Mouse (Mus musculus): Measurements from ENCODE around the gene Pkp3. TPM values are rescaled to one million over a fixed set of nuclear protein-coding genes. Genes with fewer than 3 reads are reported as not detected.

The Pkp3 gene
- total and polyA plus RNA-seq, 3 experiments = not detected

DNA sequence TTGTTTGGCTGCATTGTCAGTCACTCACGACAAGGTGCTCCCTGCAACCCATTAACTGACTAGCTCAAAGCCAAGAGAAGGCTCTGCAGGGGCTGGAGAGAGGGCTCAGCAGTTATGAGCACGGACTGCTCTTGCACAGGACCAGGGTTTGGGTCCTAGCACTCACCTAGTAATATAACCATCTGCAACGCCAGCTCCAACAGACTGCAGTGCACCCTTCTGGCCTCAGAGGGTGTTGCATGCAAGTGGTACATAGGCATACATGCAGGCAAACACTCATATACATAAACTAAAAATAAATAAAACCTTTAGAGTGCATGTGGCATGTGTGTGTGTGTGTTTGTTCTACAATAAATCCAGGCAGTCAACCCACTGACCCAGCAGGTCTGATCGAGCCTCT, 22.2 kb upstream of the Pkp3 start:
- Histone ChIP-seq H3K9ac (ENCODE audit: control insufficient read depth, low read depth, low read length, poor library complexity, severe bottlenecking) (no peak overlapping the region), H3K4me1 (ENCODE audit: control insufficient read depth in 1 of 2, insufficient read depth in 2 of 2, low read length in 2 of 2) (no peaks in the 10 kb centered on the region), H3K27me3 (ENCODE audit: control insufficient read depth in 1 of 2, insufficient read depth in 2 of 2, low read length in 2 of 2) (peaks cover 7 to 11% of the 10 kb centered on the region in 2 experiments), H3K9me3 (replicated peaks; ENCODE audit: insufficient read depth, low read length) (no peaks in the 10 kb centered on the region), H3K27ac (ENCODE audit: control insufficient read depth, low read depth, low read length) (no peak overlapping the region), H3K79me2 (ENCODE audit: control insufficient read depth, insufficient read depth, low read length, poor library complexity) (no peaks in the 10 kb centered on the region), H3K36me3 (ENCODE audit: control insufficient read depth in 1 of 2, insufficient read depth in 2 of 2, low read length in 2 of 2) (no peaks in the 10 kb centered on the region), H3K4me3 (ENCODE audit: control insufficient read depth in 1 of 2, insufficient read depth in 1 of 2, low read depth in 2 of 2, low read length in 2 of 2) (no peak overlapping the region)
- no peak for DNase-seq (ENCODE audit: low read depth, low spot score)
- TF ChIP-seq SMC3 (IDR thresholded peaks at IDR 0.05; ENCODE audit: low read depth, low read length) = peak; percentile 30; the same call in 1 of the 2 replicates
- TF ChIP-seq ZMIZ1 (IDR thresholded peaks at IDR 0.05; ENCODE audit: low read depth, low read length) = no peak
- TF ChIP-seq MAZ (IDR thresholded peaks at IDR 0.05; ENCODE audit: low read depth, low read length) = no peak
- TF ChIP-seq RAD21 (IDR thresholded peaks at IDR 0.05; ENCODE audit: low read depth, low read length) = peak; percentile 29
- no peak for TF ChIP-seq SIN3A (IDR thresholded peaks at IDR 0.05; ENCODE audit: low read length)
- TF ChIP-seq USF2 (IDR thresholded peaks at IDR 0.05; ENCODE audit: borderline replicate concordance in 1 of 2, insufficient read depth in 1 of 2, low read depth in 1 of 2, low read length in 2 of 2) = no peak
- TF ChIP-seq ZNF384 (IDR thresholded peaks at IDR 0.05; ENCODE audit: low read depth, low read length) = no peak
- TF ChIP-seq CHD2 (IDR thresholded peaks at IDR 0.05; ENCODE audit: low read length) = no peak
- peak; percentile 26 to 46 (median 33) for TF ChIP-seq CTCF (IDR thresholded peaks at IDR 0.05 in 2 of 3, conservative IDR thresholded peaks at IDR 0.05 in 1 of 3; ENCODE audit: control insufficient read depth in 1 of 3, insufficient read depth in 1 of 3, low read depth in 2 of 3, low read length in 3 of 3, poor library complexity in 1 of 3, severe bottlenecking in 1 of 3)
- TF ChIP-seq RCOR1 (IDR thresholded peaks at IDR 0.05; ENCODE audit: low read depth, low read length) = no peak
- TF ChIP-seq JUND (IDR thresholded peaks at IDR 0.05; ENCODE audit: low read depth, low read length) = no peak

DNA sequence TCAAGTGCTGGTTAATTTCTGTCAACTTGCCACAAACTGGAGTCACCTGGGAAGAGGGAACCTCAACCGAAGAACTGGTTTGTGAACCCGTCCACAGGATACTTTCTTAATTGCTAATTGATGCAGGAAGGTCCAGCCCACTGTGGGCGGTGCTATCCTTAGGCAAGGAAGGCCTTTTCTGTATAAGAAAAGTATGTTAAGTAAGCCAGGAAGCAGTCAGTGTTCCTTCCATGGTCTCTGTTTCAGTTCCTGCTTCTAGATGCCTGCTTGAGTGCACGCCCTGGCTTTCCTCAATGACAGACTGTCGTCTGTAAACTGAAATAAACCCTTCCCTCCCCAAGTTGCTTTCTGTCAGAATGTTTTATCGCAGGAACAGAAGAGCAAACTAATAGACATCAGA, 21.0 kb upstream of the Pkp3 start:
- peaks cover 10 to 19% of the 10 kb centered on the region in 2 experiments for H3K27me3 ChIP-seq (ENCODE audit: control insufficient read depth in 1 of 2, insufficient read depth in 2 of 2, low read length in 2 of 2)
- no peak overlapping the region for H3K4me3 ChIP-seq (ENCODE audit: control insufficient read depth in 1 of 2, insufficient read depth in 1 of 2, low read depth in 2 of 2, low read length in 2 of 2)
- H3K79me2 ChIP-seq (ENCODE audit: control insufficient read depth, insufficient read depth, low read length, poor library complexity) = no peaks in the 10 kb centered on the region
- no peaks in the 10 kb centered on the region for H3K9me3 ChIP-seq (replicated peaks; ENCODE audit: insufficient read depth, low read length)
- no peak for DNase-seq (ENCODE audit: low read depth, low spot score)
- no peak overlapping the region for H3K27ac ChIP-seq (ENCODE audit: control insufficient read depth, low read depth, low read length)
- no peak overlapping the region for H3K9ac ChIP-seq (ENCODE audit: control insufficient read depth, low read depth, low read length, poor library complexity, severe bottlenecking)
- no peaks in the 10 kb centered on the region for H3K36me3 ChIP-seq (ENCODE audit: control insufficient read depth in 1 of 2, insufficient read depth in 2 of 2, low read length in 2 of 2)
- no peaks in the 10 kb centered on the region for H3K4me1 ChIP-seq (ENCODE audit: control insufficient read depth in 1 of 2, insufficient read depth in 2 of 2, low read length in 2 of 2)
- TF ChIP-seq SMC3 (IDR thresholded peaks at IDR 0.05; ENCODE audit: low read depth, low read length) (no peak), MYC (IDR thresholded peaks at IDR 0.05; ENCODE audit: low read depth, low read length) (no peak), MYB (IDR thresholded peaks at IDR 0.05; ENCODE audit: low read depth, low read length) (no peak), GATA1 (IDR thresholded peaks at IDR 0.05; ENCODE audit: low read depth, low read length) (no peak), NRF1 (IDR thresholded peaks at IDR 0.05; ENCODE audit: insufficient read depth, low read depth, low read length, poor library complexity, severe bottlenecking) (no peak), MAZ (IDR thresholded peaks at IDR 0.05; ENCODE audit: low read depth, low read length) (no peak), E2F4 (IDR thresholded peaks at IDR 0.05; ENCODE audit: borderline replicate concordance, low read depth, low read length) (no peak), JUND (IDR thresholded peaks at IDR 0.05; ENCODE audit: low read depth, low read length) (no peak), RAD21 (IDR thresholded peaks at IDR 0.05; ENCODE audit: low read depth, low read length) (no peak), SIN3A (IDR thresholded peaks at IDR 0.05; ENCODE audit: low read length) (no peak), MXI1 (IDR thresholded peaks at IDR 0.05; ENCODE audit: low read depth, low read length) (no peak), USF1 (IDR thresholded peaks at IDR 0.05; ENCODE audit: low read depth, low read length) (no peak), RCOR1 (IDR thresholded peaks at IDR 0.05; ENCODE audit: low read depth, low read length) (no peak), ETS1 (IDR thresholded peaks at IDR 0.05; ENCODE audit: low read depth, low read length) (no peak), MEF2A (IDR thresholded peaks at IDR 0.05; ENCODE audit: extremely low read depth, insufficient replicate concordance, low read depth, low read length, poor library complexity, severe bottlenecking) (no peak), KAT2A (conservative IDR thresholded peaks at IDR 0.05; ENCODE audit: low read depth, low read length) (no peak), TBP (IDR thresholded peaks at IDR 0.05; ENCODE audit: low read depth, low read length) (no peak), GABPA (IDR thresholded peaks at IDR 0.05; ENCODE audit: low read depth, low read length) (no peak), CHD2 (IDR thresholded peaks at IDR 0.05; ENCODE audit: low read length) (no peak), CTCF (IDR thresholded peaks at IDR 0.05 in 2 of 3, conservative IDR thresholded peaks at IDR 0.05 in 1 of 3; ENCODE audit: control insufficient read depth in 1 of 3, insufficient read depth in 1 of 3, low read depth in 2 of 3, low read length in 3 of 3, poor library complexity in 1 of 3, severe bottlenecking in 1 of 3) (no peak)

Data from MEL (cell line).